Mouse (Mus musculus) lung, adult 2 months (tissue): Measurements from ENCODE around the gene Slc24a5.

ENCODE experiments used
- CTCF ChIP-seq: fragments of 200-500 bp; IDR thresholded peaks from 2 replicates; pipeline ENCODE4 v1.5.1; 2011; ENCODE audit warnings: mild to moderate bottlenecking, low read length, control low read depth; ENCODE audit not compliant: insufficient read depth
- POLR2A ChIP-seq: fragments of 200-500 bp; IDR thresholded peaks from 2 replicates; pipeline ENCODE4 v1.6.1; 2011; ENCODE audit warnings: low read depth, mild to moderate bottlenecking, control low read depth, low read length, borderline replicate concordance; ENCODE audit errors: extremely low read depth

DNA sequence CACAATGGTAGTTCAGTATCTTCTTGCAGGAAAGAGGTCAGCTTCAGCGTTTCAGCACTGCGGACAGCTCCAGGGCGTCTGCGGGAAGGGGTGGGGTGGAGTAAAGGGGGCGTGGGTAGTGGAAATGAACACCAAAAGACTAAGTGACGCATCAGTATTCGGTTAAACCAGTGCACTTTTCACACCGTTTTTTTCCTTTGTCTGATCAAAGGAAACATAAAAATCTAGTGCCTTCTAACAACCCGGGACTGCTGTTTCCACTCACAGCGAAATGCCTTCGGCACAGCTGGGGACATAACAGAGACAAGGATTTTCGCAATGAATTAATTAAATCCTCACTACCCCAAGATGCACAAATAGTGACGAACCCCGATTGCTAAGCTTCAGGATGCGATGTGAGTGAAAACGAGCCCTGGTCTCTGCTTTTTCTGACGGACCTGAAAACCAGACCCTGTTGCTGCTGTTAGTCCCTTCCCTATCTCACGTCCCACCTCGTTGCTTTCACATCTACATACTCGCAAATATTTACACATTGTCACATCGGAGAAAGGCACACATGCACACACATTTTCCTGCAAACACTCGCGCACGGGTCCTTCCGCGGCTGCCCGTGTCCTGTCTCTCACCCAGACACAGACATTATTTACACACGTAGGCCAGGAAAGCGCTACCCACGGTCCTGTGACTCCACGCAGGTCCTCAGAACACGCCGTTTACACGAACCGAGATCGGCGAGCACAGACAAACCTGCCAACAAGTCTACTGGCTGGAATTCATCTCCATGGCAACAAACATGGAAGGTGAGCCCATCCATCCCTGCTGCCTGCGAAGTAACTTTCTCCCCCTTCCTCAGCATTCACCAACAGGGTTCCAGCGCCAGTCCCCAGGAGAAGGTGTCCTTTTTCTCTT is 68.2 kb downstream of the Slc24a5 start, which contains the start of gene Ctxn2:
- no peak for TF ChIP-seq CTCF
- TF ChIP-seq POLR2A = no peak
